Mouse (Mus musculus): ENCODE measurements around the gene Mapre3. TPM values are rescaled to one million over a fixed set of nuclear protein-coding genes. Genes with fewer than 3 reads are reported as not detected.

The Mapre3 gene
- total RNA-seq, 1 experiment: 2.3 TPM

GRCm38 (mm10) chr5:30867712-30868111 lies 53.3 kb downstream of the Mapre3 start, which contains the start of gene Tmem214:
Gene Tmem214 (plus strand): TSS chr5:30868012.
- no peak for DNase-seq (ENCODE audit: low read depth, low spot score)
- TF ChIP-seq ZC3H11A (IDR thresholded peaks at IDR 0.05; ENCODE audit: borderline replicate concordance, low read depth, low read length) (no peak), CHD2 (IDR thresholded peaks at IDR 0.05; ENCODE audit: low read depth, low read length) (no peak), ZNF384 (IDR thresholded peaks at IDR 0.05; ENCODE audit: low read depth, low read length) (no peak), MAFK (IDR thresholded peaks at IDR 0.05; ENCODE audit: insufficient read depth, low read depth, low read length) (no peak), HCFC1 (IDR thresholded peaks at IDR 0.05; ENCODE audit: borderline replicate concordance, insufficient read depth, low read length) (no peak)
- in situ Hi-C loops (cut with MboI; ENCODE audit: low sequenced_read_pairs in 2 of 2, unreplicated experiment in 2 of 2): no loop called here
- Histone ChIP-seq H3K9ac (ENCODE audit: insufficient read depth, low read depth, low read length, poor library complexity, severe bottlenecking) (no peak within 1 kb of the TSS), H3K4me3 (ENCODE audit: insufficient read depth in 1 of 2, low read depth in 1 of 2, low read length in 2 of 2, poor library complexity in 1 of 2, severe bottlenecking in 1 of 2) (0 out of 4 replicates have a peak within 1 kb of the TSS, but pooled peaks of 1 of the 2 experiments have one; percentile 89), H3K36me3 (ENCODE audit: control insufficient read depth, insufficient read depth, low read length, poor library complexity, severe bottlenecking) (peaks cover 14% of the 10 kb centered on the region), H3K4me1 (ENCODE audit: control insufficient read depth in 2 of 2, insufficient read depth in 2 of 2, low read length in 2 of 2, poor library complexity in 1 of 2) (peaks cover 0 to 10% of the 10 kb centered on the region in 2 experiments; a peak in 2 of 4 replicates), H3K27ac (ENCODE audit: insufficient read depth, low read depth, low read length, poor library complexity, severe bottlenecking) (no peak within 1 kb of the TSS), H3K9me3 (ENCODE audit: control insufficient read depth, insufficient read depth, low read depth, low read length) (no peaks in the 10 kb centered on the region)

DNA sequence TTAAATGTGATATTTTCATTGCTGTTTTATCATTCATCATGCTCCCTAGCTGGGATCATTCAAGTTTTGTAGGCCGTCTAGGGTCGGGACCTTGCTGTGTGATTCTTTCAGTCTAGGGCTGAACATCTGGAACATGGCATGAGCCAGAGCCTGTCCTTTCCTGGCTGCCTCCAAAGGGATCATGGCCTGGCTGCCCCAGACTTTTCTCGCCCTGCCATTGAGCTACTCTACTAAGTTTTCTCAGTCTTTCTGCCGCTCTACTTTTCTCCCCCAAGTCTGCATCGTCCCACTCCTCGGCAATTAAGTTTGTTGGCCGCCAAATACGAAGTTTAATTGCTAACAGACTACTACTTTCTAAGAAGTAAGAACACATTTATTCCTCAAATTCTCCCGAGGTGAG lies 54.5 kb downstream of the Mapre3 start:
- H3K27ac ChIP-seq (ENCODE audit: insufficient read depth, low read depth, low read length, poor library complexity, severe bottlenecking): no peak overlapping the region
- H3K4me1 ChIP-seq (ENCODE audit: control insufficient read depth in 2 of 2, insufficient read depth in 2 of 2, low read length in 2 of 2, poor library complexity in 1 of 2): peaks cover 0 to 4% of the 10 kb centered on the region in 2 experiments; a peak in 2 of 4 replicates
- DNase-seq (ENCODE audit: low read depth, low spot score): no peak
- in situ Hi-C loops (cut with MboI; ENCODE audit: low sequenced_read_pairs in 2 of 2, unreplicated experiment in 2 of 2): no loop called here
- no peak for TF ChIP-seq HCFC1 (IDR thresholded peaks at IDR 0.05; ENCODE audit: borderline replicate concordance, insufficient read depth, low read length)
- no peak for TF ChIP-seq ZC3H11A (IDR thresholded peaks at IDR 0.05; ENCODE audit: borderline replicate concordance, low read depth, low read length)
- TF ChIP-seq CHD2 (IDR thresholded peaks at IDR 0.05; ENCODE audit: low read depth, low read length): no peak
- peak overlapping the region; percentile 37; the same call in 1 of the 2 replicates for H3K9ac ChIP-seq (ENCODE audit: insufficient read depth, low read depth, low read length, poor library complexity, severe bottlenecking)
- H3K9me3 ChIP-seq (ENCODE audit: control insufficient read depth, insufficient read depth, low read depth, low read length): no peaks in the 10 kb centered on the region
- H3K4me3 ChIP-seq (ENCODE audit: insufficient read depth in 1 of 2, low read depth in 1 of 2, low read length in 2 of 2, poor library complexity in 1 of 2, severe bottlenecking in 1 of 2): peak overlapping the region; percentile 9 to 89; a peak in 2 of 4 replicates
- peaks cover 26% of the 10 kb centered on the region for H3K36me3 ChIP-seq (ENCODE audit: control insufficient read depth, insufficient read depth, low read length, poor library complexity, severe bottlenecking)

GRCm38 (mm10) chr5:30869405-30870130 lies 55.1 kb downstream of the Mapre3 start:
- in situ Hi-C loops (cut with MboI; ENCODE audit: low sequenced_read_pairs in 2 of 2, unreplicated experiment in 2 of 2): no loop called here

DNA sequence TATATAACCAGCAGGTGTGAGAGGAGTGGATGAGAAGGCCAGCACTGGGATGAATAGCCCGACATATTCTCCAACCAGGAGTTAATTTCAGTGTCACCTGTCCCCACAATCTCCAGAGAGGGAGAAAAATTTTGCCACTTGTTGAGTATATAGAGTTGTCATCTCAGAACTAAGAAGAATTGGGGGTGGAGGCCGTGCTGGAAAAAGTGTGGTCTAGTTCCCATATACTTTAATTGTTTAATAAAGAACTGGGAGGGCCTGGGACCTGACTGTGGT lies 55.6 kb downstream of the Mapre3 start:
- H3K27ac ChIP-seq (ENCODE audit: insufficient read depth, low read depth, low read length, poor library complexity, severe bottlenecking): no peak overlapping the region
- no peaks in the 10 kb centered on the region for H3K9me3 ChIP-seq (ENCODE audit: control insufficient read depth, insufficient read depth, low read depth, low read length)
- H3K4me3 ChIP-seq (ENCODE audit: insufficient read depth in 1 of 2, low read depth in 1 of 2, low read length in 2 of 2, poor library complexity in 1 of 2, severe bottlenecking in 1 of 2): peak overlapping the region; percentile 70 to 89
- peaks cover 35% of the 10 kb centered on the region for H3K36me3 ChIP-seq (ENCODE audit: control insufficient read depth, insufficient read depth, low read length, poor library complexity, severe bottlenecking)
- H3K4me1 ChIP-seq (ENCODE audit: control insufficient read depth in 2 of 2, insufficient read depth in 2 of 2, low read length in 2 of 2, poor library complexity in 1 of 2): no peaks in the 10 kb centered on the region
- in situ Hi-C loops (cut with MboI; ENCODE audit: low sequenced_read_pairs in 2 of 2, unreplicated experiment in 2 of 2): no loop called here
- DNase-seq (ENCODE audit: low read depth, low spot score): no peak
- TF ChIP-seq CHD2 (IDR thresholded peaks at IDR 0.05; ENCODE audit: low read depth, low read length) (no peak), MAFK (IDR thresholded peaks at IDR 0.05; ENCODE audit: insufficient read depth, low read depth, low read length) (no peak), ZC3H11A (IDR thresholded peaks at IDR 0.05; ENCODE audit: borderline replicate concordance, low read depth, low read length) (no peak), ZNF384 (IDR thresholded peaks at IDR 0.05; ENCODE audit: low read depth, low read length) (no peak), HCFC1 (IDR thresholded peaks at IDR 0.05; ENCODE audit: borderline replicate concordance, insufficient read depth, low read length) (no peak)
- peak overlapping the region; percentile 74 for H3K9ac ChIP-seq (ENCODE audit: insufficient read depth, low read depth, low read length, poor library complexity, severe bottlenecking)

More at GRCm38 (mm10) chr5:30869405-30870130, 55.1 kb downstream of the Mapre3 start:
- peak overlapping the region; percentile 74 for H3K9ac ChIP-seq (ENCODE audit: insufficient read depth, low read depth, low read length, poor library complexity, severe bottlenecking)
- H3K4me3 ChIP-seq (ENCODE audit: insufficient read depth in 1 of 2, low read depth in 1 of 2, low read length in 2 of 2, poor library complexity in 1 of 2, severe bottlenecking in 1 of 2): peak overlapping the region; percentile 70 to 89
- no peak overlapping the region for H3K27ac ChIP-seq (ENCODE audit: insufficient read depth, low read depth, low read length, poor library complexity, severe bottlenecking)
- H3K36me3 ChIP-seq (ENCODE audit: control insufficient read depth, insufficient read depth, low read length, poor library complexity, severe bottlenecking): peaks cover 32% of the 10 kb centered on the region
- H3K4me1 ChIP-seq (ENCODE audit: control insufficient read depth in 2 of 2, insufficient read depth in 2 of 2, low read length in 2 of 2, poor library complexity in 1 of 2): no peaks in the 10 kb centered on the region
- no peaks in the 10 kb centered on the region for H3K9me3 ChIP-seq (ENCODE audit: control insufficient read depth, insufficient read depth, low read depth, low read length)
- DNase-seq (ENCODE audit: low read depth, low spot score): peak; percentile 75
- TF ChIP-seq HCFC1 (IDR thresholded peaks at IDR 0.05; ENCODE audit: borderline replicate concordance, insufficient read depth, low read length) (peak; percentile 93), ZC3H11A (IDR thresholded peaks at IDR 0.05; ENCODE audit: borderline replicate concordance, low read depth, low read length) (no peak)

All from ES-E14 (cell line).